Mouse (Mus musculus): ENCODE results near the gene Slc39a12.

DNA sequence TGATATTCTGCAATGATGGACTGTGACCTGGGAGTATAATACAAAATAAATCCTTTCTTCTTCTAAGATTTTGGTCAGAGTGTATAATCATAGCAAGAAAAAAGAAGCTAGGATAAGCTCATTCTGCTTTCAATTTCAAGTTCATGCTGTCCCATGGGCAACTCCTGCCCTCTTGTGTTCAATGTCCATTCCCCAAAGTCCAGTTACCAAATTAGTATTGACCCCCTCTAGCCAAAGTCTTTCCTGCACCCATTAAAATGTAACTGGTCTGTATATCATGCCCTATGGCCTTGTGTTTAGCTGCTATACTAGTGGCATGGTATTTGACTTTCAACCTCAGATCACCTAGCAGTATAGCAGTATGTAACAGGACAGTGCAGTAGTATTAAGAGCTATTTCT is 62.8 kb downstream of the Slc39a12 start:
- TF ChIP-seq CTCF (IDR thresholded peaks at IDR 0.05; ENCODE audit: borderline replicate concordance, insufficient read depth, low read length): no peak
- no peak for TF ChIP-seq POLR2A (IDR thresholded peaks at IDR 0.05; ENCODE audit: low read depth, low read length)
